Mouse (Mus musculus) lung, postnatal 0 days (tissue): ENCODE data around the gene Klrg2.

Experiments used
- CTCF ChIP-seq: IDR thresholded peaks from 2 replicates; pipeline ENCODE4 v1.5.1; 2016; ENCODE audit warnings: antibody characterized with exemption, mild to moderate bottlenecking
- EP300 ChIP-seq: IDR thresholded peaks from 2 replicates; pipeline ENCODE4 v1.6.1; 2016; ENCODE audit warnings: antibody characterized with exemption, mild to moderate bottlenecking, control low read depth

GRCm38 (mm10) chr6:38682532-38682931 is 45.5 kb upstream of the Klrg2 start:
- no peak for TF ChIP-seq CTCF
- no peak for TF ChIP-seq EP300
